Mouse (Mus musculus): ENCODE measurements around the gene B230219D22Rik.

- TF ChIP-seq EP300 (IDR thresholded peaks at IDR 0.05; ENCODE audit: insufficient read depth, low read depth, low read length) (no peak), CTCF (IDR thresholded peaks at IDR 0.05) (no peak), POLR2A (IDR thresholded peaks at IDR 0.05; ENCODE audit: insufficient read depth, low read depth, low read length) (no peak)
Measured at GRCm38 (mm10) chr13:55715908-55716510, 23.1 kb downstream of the B230219D22Rik start.

Data from heart, adult 2 months (tissue).